Mouse (Mus musculus) megakaryocyte progenitor cell, adult 5-6 weeks (primary cell): ENCODE results near the gene Cd79a. TPM values are rescaled to one million over a fixed set of nuclear protein-coding genes. Genes with fewer than 3 reads are reported as not detected.

Experiments
- ATAC-seq: replicated peaks from 2 replicates; pipeline ENCODE4 v1.8.0; 2016; ENCODE audit warnings: mild to moderate bottlenecking, moderate TSS enrichment, inconsistent platforms; ENCODE audit not compliant: poor library complexity
- total RNA-seq, 2 experiments: library from RNA; stranded (forward) in 1 of 2; stranded (reverse) in 1 of 2; fragments of 157-497, 149-512 nt in 1 of 2; fragments of 200-1000 nt in 1 of 2; gene quantifications; 2 replicates each; pipeline versions ENCODE4 v1.2.3 to v1.2.4; 2015 to 2017

Cd79a gene
- total RNA-seq (2015), result 0.34 and 0.35 TPM in 2 replicates
- 0.08 and 0.78 TPM in 2 replicates for total RNA-seq (2017)

GRCm38 (mm10) chr7:24897224-24897623 is at the start of gene Cd79a:
TSS of gene Cd79a (plus strand) at chr7:24897381.
- no peak for ATAC-seq

GRCm38 (mm10) chr7:24850162-24850561 is 47.0 kb upstream of the Cd79a start:
- ATAC-seq, result no peak

GRCm38 (mm10) chr7:24850899-24851303 is 46.3 kb upstream of the Cd79a start:
- ATAC-seq, result peak; percentile 84

- no peak for ATAC-seq
Observed at GRCm38 (mm10) chr7:24851596-24852325, 45.4 kb upstream of the Cd79a start.

GRCm38 (mm10) chr7:24852557-24853232 is 44.5 kb upstream of the Cd79a start:
- peak; percentile 87 for ATAC-seq

- ATAC-seq, result no peak
Observed at GRCm38 (mm10) chr7:24853233-24853563, 44.0 kb upstream of the Cd79a start.

GRCm38 (mm10) chr7:24853695-24854094 is 43.5 kb upstream of the Cd79a start:
- ATAC-seq, result no peak

GRCm38 (mm10) chr7:24856460-24857120 is 40.6 kb upstream of the Cd79a start:
- ATAC-seq, result peak; percentile 40

GRCm38 (mm10) chr7:24859234-24859633 is 37.9 kb upstream of the Cd79a start:
- 0 out of 2 replicates have a peak, but pooled peaks have one; percentile 27 for ATAC-seq

- ATAC-seq, result no peak
Observed at GRCm38 (mm10) chr7:24861913-24862312, 35.3 kb upstream of the Cd79a start, which contains the start of gene Gm9844. TSS of gene Gm9844 (plus strand) at chr7:24862213.

- ATAC-seq, result peak; percentile 53
Observed at GRCm38 (mm10) chr7:24862853-24863252, 34.3 kb upstream of the Cd79a start.

- ATAC-seq, result no peak; the same call in 1 of the 2 replicates
Observed at GRCm38 (mm10) chr7:24864156-24864555, 33.0 kb upstream of the Cd79a start.

GRCm38 (mm10) chr7:24869080-24869479 is 28.1 kb upstream of the Cd79a start:
- ATAC-seq, result no peak

GRCm38 (mm10) chr7:24869532-24870165 is 27.5 kb upstream of the Cd79a start, which contains the start of the genes Lypd4 and Dmrtc2:
TSS of gene Lypd4 (minus strand) at chr7:24869941.
TSS of gene Dmrtc2 (plus strand) at chr7:24870057.
- ATAC-seq, result no peak

- no peak for ATAC-seq
Observed at GRCm38 (mm10) chr7:24877588-24877987, 19.6 kb upstream of the Cd79a start.

- no peak for ATAC-seq
Observed at GRCm38 (mm10) chr7:24879620-24880019, 17.6 kb upstream of the Cd79a start.

- ATAC-seq, result no peak
Observed at GRCm38 (mm10) chr7:24882416-24883199, 14.6 kb upstream of the Cd79a start.

GRCm38 (mm10) chr7:24883896-24884692 is 13.1 kb upstream of the Cd79a start, which contains the start of gene Rps19:
TSS of gene Rps19 (plus strand) at chr7:24884371.
- ATAC-seq, result peak; percentile 83

- no peak; the same call in 1 of the 2 replicates for ATAC-seq
Observed at GRCm38 (mm10) chr7:24884693-24885291, 12.4 kb upstream of the Cd79a start.
